Mouse (Mus musculus): ENCODE data around the gene Lss. TPM values are rescaled to one million over a fixed set of nuclear protein-coding genes. Genes with fewer than 3 reads are reported as not detected.

Gene Lss
- total and polyA plus RNA-seq, 3 experiments, result 26.3 to 28.3 (median 27.5) TPM

GRCm38 (mm10) chr10:76596338-76596737, 65.0 kb downstream of the Lss start:
- Histone ChIP-seq H3K4me1 (ENCODE audit: control insufficient read depth in 1 of 2, insufficient read depth in 2 of 2, low read length in 2 of 2) (no peaks in the 10 kb centered on the region), H3K27ac (ENCODE audit: control insufficient read depth, low read depth, low read length) (no peak overlapping the region), H3K36me3 (ENCODE audit: control insufficient read depth in 1 of 2, insufficient read depth in 2 of 2, low read length in 2 of 2) (no peaks in the 10 kb centered on the region), H3K9ac (ENCODE audit: control insufficient read depth, low read depth, low read length, poor library complexity, severe bottlenecking) (no peak overlapping the region), H3K9me3 (replicated peaks; ENCODE audit: insufficient read depth, low read length) (no peaks in the 10 kb centered on the region), H3K27me3 (ENCODE audit: control insufficient read depth in 1 of 2, insufficient read depth in 2 of 2, low read length in 2 of 2) (no peaks in the 10 kb centered on the region), H3K4me3 (ENCODE audit: control insufficient read depth in 1 of 2, insufficient read depth in 1 of 2, low read depth in 2 of 2, low read length in 2 of 2) (no peak overlapping the region), H3K79me2 (ENCODE audit: control insufficient read depth, insufficient read depth, low read length, poor library complexity) (no peaks in the 10 kb centered on the region)
- DNase-seq (ENCODE audit: low read depth, low spot score), result no peak
- TF ChIP-seq ETS1 (IDR thresholded peaks at IDR 0.05; ENCODE audit: low read depth, low read length) (no peak), RCOR1 (IDR thresholded peaks at IDR 0.05; ENCODE audit: low read depth, low read length) (no peak), ZMIZ1 (IDR thresholded peaks at IDR 0.05; ENCODE audit: low read depth, low read length) (no peak), ZKSCAN1 (IDR thresholded peaks at IDR 0.05; ENCODE audit: low read depth, low read length) (no peak), POLR2A (IDR thresholded peaks at IDR 0.05; ENCODE audit: control insufficient read depth in 1 of 2, insufficient read depth in 1 of 2, low read depth in 1 of 2, low read length in 2 of 2, poor library complexity in 1 of 2) (no peak), CTCF (IDR thresholded peaks at IDR 0.05 in 2 of 3, conservative IDR thresholded peaks at IDR 0.05 in 1 of 3; ENCODE audit: control insufficient read depth in 1 of 3, insufficient read depth in 1 of 3, low read depth in 2 of 3, low read length in 3 of 3, poor library complexity in 1 of 3, severe bottlenecking in 1 of 3) (no peak), POLR2AphosphoS2 (IDR thresholded peaks at IDR 0.05; ENCODE audit: low read length) (no peak), SIN3A (IDR thresholded peaks at IDR 0.05; ENCODE audit: low read length) (no peak), NELFE (IDR thresholded peaks at IDR 0.05; ENCODE audit: low read depth, low read length) (no peak), ZNF384 (IDR thresholded peaks at IDR 0.05; ENCODE audit: low read depth, low read length) (no peak), TCF12 (IDR thresholded peaks at IDR 0.05; ENCODE audit: low read depth, low read length) (no peak), RAD21 (IDR thresholded peaks at IDR 0.05; ENCODE audit: low read depth, low read length) (no peak), GATA1 (IDR thresholded peaks at IDR 0.05; ENCODE audit: low read depth, low read length) (no peak), TBP (IDR thresholded peaks at IDR 0.05; ENCODE audit: low read depth, low read length) (no peak), ELF1 (IDR thresholded peaks at IDR 0.05; ENCODE audit: low read depth, low read length) (no peak), JUND (IDR thresholded peaks at IDR 0.05; ENCODE audit: low read depth, low read length) (no peak), NRF1 (IDR thresholded peaks at IDR 0.05; ENCODE audit: insufficient read depth, low read depth, low read length, poor library complexity, severe bottlenecking) (no peak), KAT2A (conservative IDR thresholded peaks at IDR 0.05; ENCODE audit: low read depth, low read length) (no peak), MYC (IDR thresholded peaks at IDR 0.05; ENCODE audit: low read depth, low read length) (no peak), MAZ (IDR thresholded peaks at IDR 0.05; ENCODE audit: low read depth, low read length) (no peak)

- H3K36me3 ChIP-seq (ENCODE audit: control insufficient read depth in 1 of 2, insufficient read depth in 2 of 2, low read length in 2 of 2), result no peaks in the 10 kb centered on the region
- H3K9me3 ChIP-seq (replicated peaks; ENCODE audit: insufficient read depth, low read length), result no peaks in the 10 kb centered on the region
- no peaks in the 10 kb centered on the region for H3K4me1 ChIP-seq (ENCODE audit: control insufficient read depth in 1 of 2, insufficient read depth in 2 of 2, low read length in 2 of 2)
- TF ChIP-seq ZNF384 (IDR thresholded peaks at IDR 0.05; ENCODE audit: low read depth, low read length) (no peak), TAL1 (IDR thresholded peaks at IDR 0.05; ENCODE audit: low read length) (no peak), MXI1 (IDR thresholded peaks at IDR 0.05; ENCODE audit: low read depth, low read length) (no peak), UBTF (IDR thresholded peaks at IDR 0.05; ENCODE audit: borderline replicate concordance, insufficient read depth, low read depth, low read length) (no peak), JUND (IDR thresholded peaks at IDR 0.05; ENCODE audit: low read depth, low read length) (no peak), KAT2A (conservative IDR thresholded peaks at IDR 0.05; ENCODE audit: low read depth, low read length) (no peak), ZMIZ1 (IDR thresholded peaks at IDR 0.05; ENCODE audit: low read depth, low read length) (no peak), NELFE (IDR thresholded peaks at IDR 0.05; ENCODE audit: low read depth, low read length) (no peak), MEF2A (IDR thresholded peaks at IDR 0.05; ENCODE audit: extremely low read depth, insufficient replicate concordance, low read depth, low read length, poor library complexity, severe bottlenecking) (no peak), CHD2 (IDR thresholded peaks at IDR 0.05; ENCODE audit: low read length) (no peak), CHD1 (IDR thresholded peaks at IDR 0.05; ENCODE audit: low read depth, low read length) (no peak), CTCF (IDR thresholded peaks at IDR 0.05 in 2 of 3, conservative IDR thresholded peaks at IDR 0.05 in 1 of 3; ENCODE audit: control insufficient read depth in 1 of 3, insufficient read depth in 1 of 3, low read depth in 2 of 3, low read length in 3 of 3, poor library complexity in 1 of 3, severe bottlenecking in 1 of 3) (no peak)
- no peak overlapping the region for H3K27ac ChIP-seq (ENCODE audit: control insufficient read depth, low read depth, low read length)
- no peak overlapping the region for H3K4me3 ChIP-seq (ENCODE audit: control insufficient read depth in 1 of 2, insufficient read depth in 1 of 2, low read depth in 2 of 2, low read length in 2 of 2)
- no peak for DNase-seq (ENCODE audit: low read depth, low spot score)
- H3K79me2 ChIP-seq (ENCODE audit: control insufficient read depth, insufficient read depth, low read length, poor library complexity), result no peaks in the 10 kb centered on the region
- H3K27me3 ChIP-seq (ENCODE audit: control insufficient read depth in 1 of 2, insufficient read depth in 2 of 2, low read length in 2 of 2), result no peaks in the 10 kb centered on the region
- no peak overlapping the region for H3K9ac ChIP-seq (ENCODE audit: control insufficient read depth, low read depth, low read length, poor library complexity, severe bottlenecking)
Observed at GRCm38 (mm10) chr10:76602690-76603089, 71.3 kb downstream of the Lss start.
